Mouse (Mus musculus): ENCODE data around the gene Scn5a.

- TF ChIP-seq HCFC1 (IDR thresholded peaks at IDR 0.05; ENCODE audit: low read depth, low read length) (no peak), MAX (IDR thresholded peaks at IDR 0.05; ENCODE audit: low read length) (no peak), CTCF (conservative IDR thresholded peaks at IDR 0.05 in 1 of 2, IDR thresholded peaks at IDR 0.05 in 1 of 2; ENCODE audit: low read depth in 2 of 2, low read length in 2 of 2) (no peak), UBTF (IDR thresholded peaks at IDR 0.05; ENCODE audit: low read depth, low read length) (no peak), E2F4 (IDR thresholded peaks at IDR 0.05; ENCODE audit: insufficient replicate concordance, low read depth, low read length) (no peak), SIN3A (IDR thresholded peaks at IDR 0.05; ENCODE audit: low read length) (peak; percentile 49; the same call in 1 of the 2 replicates), POLR2A (IDR thresholded peaks at IDR 0.05; ENCODE audit: low read depth, low read length) (peak; percentile 27; the same call in 1 of the 2 replicates), RCOR1 (conservative IDR thresholded peaks at IDR 0.05; ENCODE audit: low read depth, low read length) (no peak), EP300 (IDR thresholded peaks at IDR 0.05; ENCODE audit: low read length) (no peak; the same call in 1 of the 2 replicates), ZNF384 (IDR thresholded peaks at IDR 0.05; ENCODE audit: low read depth, low read length) (no peak)
Observed at GRCm38 (mm10) chr9:119571411-119571888, 7.4 kb downstream of the Scn5a start.

Measured in CH12.LX (cell line).